Mouse (Mus musculus) central nervous system, embryonic 14 days (tissue): ENCODE measurements around the gene Majin. TPM values are rescaled to one million over a fixed set of nuclear protein-coding genes. Genes with fewer than 3 reads are reported as not detected.

Experiments used
- polyA plus RNA-seq: library from polyadenylated mRNA; depleted of rRNA; stranded (reverse); fragments of >200 nt; gene quantifications from 2 replicates; pipeline ENCODE4 v1.2.3, GENCODE M21; 2012; rRNA removed

The Majin gene
- polyA plus RNA-seq, result 0.09 TPM in 1 of 2 replicates, not detected in the other

GRCm38 (mm10) chr19:6184131-6184530 is at the start of gene Majin:
Gene Majin, plus strand, starts transcription at chr19:6184388.

GRCm38 (mm10) chr19:6140678-6141393 is 43.4 kb upstream of the Majin start, which contains the start of gene Batf2:
Gene Batf2, plus strand, starts transcription at chr19:6140983.

GRCm38 (mm10) chr19:6141394-6141749 is 42.8 kb upstream of the Majin start, which contains the start of gene Arl2:
Gene Arl2, minus strand, starts transcription at chr19:6141548.

GRCm38 (mm10) chr19:6226135-6226534 is 41.9 kb downstream of the Majin start, which contains the start of gene Gpha2:
Gene Gpha2, plus strand, starts transcription at chr19:6226380.

GRCm38 (mm10) chr19:6235084-6236052 is 51.2 kb downstream of the Majin start, which contains the start of gene Ppp2r5b:
Gene Ppp2r5b, minus strand, starts transcription at chr19:6235872.

GRCm38 (mm10) chr19:6241274-6242107 is 57.3 kb downstream of the Majin start, which contains the start of gene Atg2a:
Gene Atg2a, plus strand, starts transcription at chr19:6241668.

Other genes with a start within 250 kb of the Majin start
- 50.1 and 52.4 TPM in 2 replicates for gene Pola2, start 220.2 kb upstream of the Majin start, polyA plus RNA-seq
- gene Slc22a20, start 198.2 kb upstream of the Majin start, polyA plus RNA-seq, result not detected in 2 replicates
- gene Capn1, start 168.5 kb upstream of the Majin start, polyA plus RNA-seq, result 5.1 and 9.9 TPM in 2 replicates
- gene Syvn1, start 137.8 kb upstream of the Majin start, polyA plus RNA-seq, result 28.2 and 37.9 TPM in 2 replicates
- gene Mrpl49, start 126.6 kb upstream of the Majin start, polyA plus RNA-seq, result 52.3 and 53.8 TPM in 2 replicates
- gene Fau, start 126.5 kb upstream of the Majin start, polyA plus RNA-seq, result 1,336 and 1,386 TPM in 2 replicates
- 31.1 and 33.9 TPM in 2 replicates for gene Znhit2, start 123.2 kb upstream of the Majin start, polyA plus RNA-seq
- gene Tm7sf2, start 116.0 kb upstream of the Majin start, polyA plus RNA-seq, result 79.3 and 81.1 TPM in 2 replicates
- 101 and 102 TPM in 2 replicates for gene Vps51, start 107.2 kb upstream of the Majin start, polyA plus RNA-seq
- not detected in 2 replicates for gene Tmem262, start 104.4 kb upstream of the Majin start, polyA plus RNA-seq
- gene Gm28374, start 102.1 kb upstream of the Majin start, polyA plus RNA-seq, result 2.3 and 2.7 TPM in 2 replicates
- 99.9 and 111 TPM in 2 replicates for gene Zfpl1, start 99.4 kb upstream of the Majin start, polyA plus RNA-seq
- gene Cdca5, start 99.4 kb upstream of the Majin start, polyA plus RNA-seq, result 13.7 and 19.6 TPM in 2 replicates
- gene AC131692.1, start 90.0 kb upstream of the Majin start, polyA plus RNA-seq, result 0.29 and 0.48 TPM in 2 replicates
- gene Naaladl1, start 78.6 kb upstream of the Majin start, polyA plus RNA-seq, result 1.8 and 1.9 TPM in 2 replicates
- 45.8 and 47.4 TPM in 2 replicates for gene Sac3d1, start 65.7 kb upstream of the Majin start, polyA plus RNA-seq
- 47.2 and 51.4 TPM in 2 replicates for gene Snx15, start 56.1 kb upstream of the Majin start, polyA plus RNA-seq
- gene Batf2, start 43.4 kb upstream of the Majin start, polyA plus RNA-seq, result 0.34 and 0.48 TPM in 2 replicates
- gene Arl2, start 42.8 kb upstream of the Majin start, polyA plus RNA-seq, result 99.8 and 109 TPM in 2 replicates
- 0.14 and 1.1 TPM in 2 replicates for gene Gpha2, start 42.0 kb downstream of the Majin start, polyA plus RNA-seq
- 99.3 and 99.9 TPM in 2 replicates for gene Ppp2r5b, start 51.5 kb downstream of the Majin start, polyA plus RNA-seq
- gene Atg2a, start 57.3 kb downstream of the Majin start, polyA plus RNA-seq, result 19.9 and 22.5 TPM in 2 replicates
- 175 and 205 TPM in 2 replicates for gene Ehd1, start 92.3 kb downstream of the Majin start, polyA plus RNA-seq
- 5.2 and 8.1 TPM in 2 replicates for gene Cdc42bpg, start 122.1 kb downstream of the Majin start, polyA plus RNA-seq
- 105 and 109 TPM in 2 replicates for gene Men1, start 150.6 kb downstream of the Majin start, polyA plus RNA-seq
- gene Map4k2, start 156.7 kb downstream of the Majin start, polyA plus RNA-seq, result 111 and 113 TPM in 2 replicates
- gene Sf1, start 179.3 kb downstream of the Majin start, polyA plus RNA-seq, result 197 and 220 TPM in 2 replicates
- 2.2 and 7.0 TPM in 2 replicates for gene Pygm, start 200.0 kb downstream of the Majin start, polyA plus RNA-seq
- 41.8 and 47.5 TPM in 2 replicates for gene Rasgrp2, start 215.0 kb downstream of the Majin start, polyA plus RNA-seq
- 166 and 177 TPM in 2 replicates for gene Nrxn2, start 234.3 kb downstream of the Majin start, polyA plus RNA-seq